Mouse (Mus musculus) small intestine, adult 2 months (tissue): ENCODE results near the gene Snx30. TPM values are rescaled to one million over a fixed set of nuclear protein-coding genes. Genes with fewer than 3 reads are reported as not detected.

Experiments
- H3K27ac ChIP-seq: fragments of 200-500 bp; 2 replicates; pipeline ENCODE4 v1.5.1; 2012; ENCODE audit warnings: low read depth, low read length, control low read depth, inconsistent platforms; ENCODE audit not compliant: insufficient read depth
- H3K27me3 ChIP-seq: fragments of 200-500 bp; 2 replicates; pipeline ENCODE4 v1.6.1; 2012; ENCODE audit warnings: mild to moderate bottlenecking, moderate library complexity, low read length, inconsistent platforms; ENCODE audit not compliant: control insufficient read depth, insufficient read depth
- H3K36me3 ChIP-seq: fragments of 200-500 bp; 2 replicates; pipeline ENCODE4 v1.6.1; 2012; ENCODE audit warnings: mild to moderate bottlenecking, low read length, control low read depth, inconsistent platforms; ENCODE audit not compliant: control insufficient read depth, insufficient read depth
- H3K4me1 ChIP-seq: fragments of 200-500 bp; 2 replicates; pipeline ENCODE4 v1.6.1; 2012; ENCODE audit warnings: low read length, inconsistent platforms, mixed read lengths; ENCODE audit not compliant: control insufficient read depth, insufficient read depth, insufficient read length
- H3K4me3 ChIP-seq: fragments of 200-500 bp; 2 replicates; pipeline ENCODE4 v1.5.1; 2012; ENCODE audit warnings: low read depth, mild to moderate bottlenecking, control low read depth, inconsistent platforms, low read length, moderate library complexity
- CTCF ChIP-seq: fragments of 200-500 bp; IDR thresholded peaks from 2 replicates; pipeline ENCODE4 v1.5.1; 2012; ENCODE audit warnings: low read depth, mild to moderate bottlenecking, control low read depth, inconsistent platforms, low read length, moderate library complexity, mixed read lengths; ENCODE audit not compliant: insufficient replicate concordance, insufficient read length; ENCODE audit errors: extremely low read depth
- POLR2A ChIP-seq: fragments of 200-500 bp; IDR thresholded peaks from 2 replicates; pipeline ENCODE4 v1.6.1; 2012; ENCODE audit warnings: low read depth, mild to moderate bottlenecking, control low read depth, inconsistent platforms, low read length, moderate library complexity
- WGBS: fragments of 180-500 bp; shearing (Covaris S2); methylation state at CpG from one replicate; pipeline ENCODE4 v1.1.7; 2018; 5-methylcytosine and 5-hydroxymethylcytosine counted together
- polyA plus RNA-seq: library from polyadenylated mRNA; depleted of rRNA; stranded (reverse); fragments of >200 nt; gene quantifications from 2 replicates; pipeline ENCODE4 v1.2.3, GENCODE M21; 2012

Snx30 gene
- polyA plus RNA-seq, 1 experiment: 0.75 TPM

- H3K4me3 ChIP-seq: no peak overlapping the region
- 70% methylated on average over 15 of the region's 15 CpGs for WGBS
- H3K27ac ChIP-seq: no peak overlapping the region
- TF ChIP-seq POLR2A: no peak
- no peak for TF ChIP-seq CTCF
- H3K4me1 ChIP-seq: no peaks in the 10 kb centered on the region
- H3K27me3 ChIP-seq: no peaks in the 10 kb centered on the region
- H3K36me3 ChIP-seq: no peaks in the 10 kb centered on the region
Observed at GRCm38 (mm10) chr4:59844460-59845244, 39.0 kb downstream of the Snx30 start.

GRCm38 (mm10) chr4:59845245-59845637 is 39.6 kb downstream of the Snx30 start:
- 71% methylated on average over 3 of the region's 3 CpGs for WGBS
- H3K36me3 ChIP-seq: no peaks in the 10 kb centered on the region
- no peaks in the 10 kb centered on the region for H3K27me3 ChIP-seq
- no peak overlapping the region for H3K4me3 ChIP-seq
- no peak overlapping the region for H3K27ac ChIP-seq
- no peak for TF ChIP-seq POLR2A
- TF ChIP-seq CTCF: no peak
- H3K4me1 ChIP-seq: no peaks in the 10 kb centered on the region

GRCm38 (mm10) chr4:59847447-59847846 is 41.8 kb downstream of the Snx30 start:
- Histone ChIP-seq H3K4me3 (no peak overlapping the region), H3K36me3 (no peaks in the 10 kb centered on the region), H3K27me3 (no peaks in the 10 kb centered on the region), H3K4me1 (no peaks in the 10 kb centered on the region), H3K27ac (no peak overlapping the region)
- 90% methylated on average over 5 of the region's 5 CpGs for WGBS
- no peak for TF ChIP-seq CTCF
- no peak for TF ChIP-seq POLR2A

GRCm38 (mm10) chr4:59850181-59850580 is 44.5 kb downstream of the Snx30 start:
- TF ChIP-seq POLR2A (no peak), CTCF (peak; percentile 84; the same call in 1 of the 2 replicates)
- Histone ChIP-seq H3K4me1 (no peaks in the 10 kb centered on the region), H3K27me3 (no peaks in the 10 kb centered on the region), H3K36me3 (no peaks in the 10 kb centered on the region), H3K27ac (no peak overlapping the region), H3K4me3 (no peak overlapping the region)
- WGBS: 63% methylated on average over 2 of the region's 2 CpGs

GRCm38 (mm10) chr4:59850886-59851623 is 45.4 kb downstream of the Snx30 start:
- TF ChIP-seq CTCF (no peak), POLR2A (no peak)
- Histone ChIP-seq H3K36me3 (no peaks in the 10 kb centered on the region), H3K27me3 (no peaks in the 10 kb centered on the region), H3K27ac (no peak overlapping the region), H3K4me1 (no peaks in the 10 kb centered on the region), H3K4me3 (no peak overlapping the region)
- WGBS: 90% methylated on average over 5 of the region's 5 CpGs

- no peaks in the 10 kb centered on the region for H3K36me3 ChIP-seq
- no peak for TF ChIP-seq POLR2A
- no peak for TF ChIP-seq CTCF
- no peak overlapping the region for H3K27ac ChIP-seq
- H3K4me1 ChIP-seq: no peaks in the 10 kb centered on the region
- no peaks in the 10 kb centered on the region for H3K27me3 ChIP-seq
- 80% methylated on average over 7 of the region's 7 CpGs for WGBS
- H3K4me3 ChIP-seq: no peak overlapping the region
Observed at GRCm38 (mm10) chr4:59853155-59853554, 47.5 kb downstream of the Snx30 start.
